8 mouse cellular contexts compared by ENCODE assay signal in genomic region chr13:14649301-14649700, GRCm38 (mm10). TPM values are rescaled to one million over a fixed set of nuclear protein-coding genes. Genes with fewer than 3 reads are reported as not detected.
DNase-seq lines count a peak whose midpoint lies in the region; ATAC-seq and TF ChIP-seq lines count a peak whose summit lies in the region.

No protein-coding gene starts in this region.

- no peak overlapping the region for H3K4me2 ChIP-seq in intestine, postnatal 0 days (replicated peaks; ENCODE audit: low read depth)
- no peak overlapping the region for H3K4me2 ChIP-seq in intestine, embryonic 16.5 days (ENCODE audit: low read depth, low read length)

- no peak for ATAC-seq in intestine, postnatal 0 days
- no peak for ATAC-seq in intestine, embryonic 16.5 days
- ATAC-seq in hematopoietic stem cell, adult 5-6 weeks (replicated peaks in 1 of 2; ENCODE audit: insufficient read depth in 1 of 2, low FRiP score in 2 of 2, low TSS enrichment in 1 of 2, low read depth in 1 of 2, poor library complexity in 2 of 2, severe bottlenecking in 2 of 2): peak; percentile 68 to 83; a peak in 3 of 4 replicates

- H3K36me3 ChIP-seq in intestine, postnatal 0 days (ENCODE audit: control insufficient read depth, insufficient read depth): no peaks in the 10 kb centered on the region
- no peaks in the 10 kb centered on the region for H3K36me3 ChIP-seq in intestine, embryonic 16.5 days (ENCODE audit: control insufficient read depth, insufficient read depth, low read length)

- H3K27ac ChIP-seq in intestine, postnatal 0 days (ENCODE audit: low read depth, low read length): no peak overlapping the region
- H3K27ac ChIP-seq in intestine, embryonic 16.5 days (ENCODE audit: low read length): no peak overlapping the region

- no peak overlapping the region for H3K4me3 ChIP-seq in intestine, postnatal 0 days (ENCODE audit: low read depth, low read length)
- no peak overlapping the region for H3K4me3 ChIP-seq in intestine, embryonic 16.5 days (ENCODE audit: low read length)

- H3K9ac ChIP-seq in intestine, postnatal 0 days (ENCODE audit: low read depth, low read length): no peak overlapping the region
- no peak overlapping the region for H3K9ac ChIP-seq in intestine, embryonic 16.5 days (ENCODE audit: low read depth, low read length)

- TF ChIP-seq CTCF in intestine, postnatal 0 days (IDR thresholded peaks at IDR 0.05; ENCODE audit: low read depth): peak; percentile 67

- H3K27me3 ChIP-seq in intestine, postnatal 0 days (replicated peaks; ENCODE audit: control insufficient read depth, insufficient read depth, low read length): no peaks in the 10 kb centered on the region
- H3K27me3 ChIP-seq in intestine, embryonic 16.5 days (replicated peaks; ENCODE audit: control insufficient read depth, insufficient read depth, low read length): no peaks in the 10 kb centered on the region

- peak; percentile 17 for DNase-seq in urinary bladder, postnatal 25 days (ENCODE audit: low spot score)
- DNase-seq in urinary bladder, postnatal 36 days (ENCODE audit: low spot score in 2 of 2): no peak
- peak; percentile 62 for DNase-seq in retina, postnatal 1 day
- no peak for DNase-seq in frontal cortex, postnatal 10 days (ENCODE audit: low spot score in 2 of 2)
- DNase-seq in ovary, postnatal 10 days (ENCODE audit: low spot score): no peak

- 7% methylated on average over 1 of the region's 1 CpGs for WGBS in intestine, postnatal 0 days
- 13% methylated on average over 1 of the region's 1 CpGs for WGBS in intestine, embryonic 16.5 days

- H3K9me3 ChIP-seq in intestine, postnatal 0 days (ENCODE audit: control insufficient read depth): no peaks in the 10 kb centered on the region
- H3K9me3 ChIP-seq in intestine, embryonic 16.5 days (ENCODE audit: control insufficient read depth, low read length): no peaks in the 10 kb centered on the region

- no peaks in the 10 kb centered on the region for H3K4me1 ChIP-seq in intestine, postnatal 0 days (replicated peaks; ENCODE audit: control insufficient read depth, insufficient read depth, low read length)
- H3K4me1 ChIP-seq in intestine, embryonic 16.5 days (ENCODE audit: control insufficient read depth, insufficient read depth, low read length): no peaks in the 10 kb centered on the region

RNA-seq across cellular contexts. Expression of gene AW209491, which starts 19.3 kb away (rescaled TPM):
- polyA plus RNA-seq in intestine, postnatal 0 days (2015; fragmentation: Nextera tagmentation; extraction: Ambion mirVana): 9.7 and 10.3 TPM in 2 replicates
- 23.0 and 25.6 TPM in 2 replicates for polyA plus RNA-seq in intestine, embryonic 16.5 days (2015; fragmentation: Nextera tagmentation; extraction: Ambion mirVana)
- 23.3 and 28.2 TPM in 2 replicates for total RNA-seq in hematopoietic stem cell, adult 5-6 weeks (2017)

RNA-seq across cellular contexts. Expression of gene Psma2, which starts 36.3 kb away (rescaled TPM):
- polyA plus RNA-seq in intestine, postnatal 0 days (2015; fragmentation: Nextera tagmentation; extraction: Ambion mirVana): 178 and 183 TPM in 2 replicates
- 195 and 209 TPM in 2 replicates for polyA plus RNA-seq in intestine, embryonic 16.5 days (2015; fragmentation: Nextera tagmentation; extraction: Ambion mirVana)
- 78.3 and 103 TPM in 2 replicates for total RNA-seq in hematopoietic stem cell, adult 5-6 weeks (2017)

RNA-seq across cellular contexts. Expression of gene Mrpl32, which starts 36.3 kb away (rescaled TPM):
- polyA plus RNA-seq in intestine, postnatal 0 days (2015; fragmentation: Nextera tagmentation; extraction: Ambion mirVana): 105 and 107 TPM in 2 replicates
- polyA plus RNA-seq in intestine, embryonic 16.5 days (2015; fragmentation: Nextera tagmentation; extraction: Ambion mirVana): 114 and 121 TPM in 2 replicates
- 83.4 and 84.1 TPM in 2 replicates for total RNA-seq in hematopoietic stem cell, adult 5-6 weeks (2017)

Comparison
In these comparisons a context has a peak if more than half of its experiments do, and no peak if none do; other contexts are left out.
1. DNase-seq: peak in urinary bladder, postnatal 25 days (single experiment) and retina, postnatal 1 day (single experiment); none in urinary bladder, postnatal 36 days (0 of 2), frontal cortex, postnatal 10 days (0 of 2) and ovary, postnatal 10 days (single experiment).
2. ATAC-seq: peak in hematopoietic stem cell, adult 5-6 weeks (2 of 2); none in intestine, postnatal 0 days (single experiment) and intestine, embryonic 16.5 days (single experiment).